Mouse (Mus musculus): ENCODE data around the gene Ltbp1. TPM values are rescaled to one million over a fixed set of nuclear protein-coding genes. Genes with fewer than 3 reads are reported as not detected.

Gene Ltbp1
- total and polyA plus RNA-seq, 3 experiments = 2.3 to 6.4 (median 2.5) TPM

GRCm38 (mm10) chr17:75198767-75199166 is 193.4 kb downstream of the Ltbp1 start:
- dilution Hi-C loops (cut with MboI; ENCODE audit: extremely low pct_ligation_motif_present, extremely low pct_unique_long_range_greater_than_20kb, low sequenced_read_pairs) (no loop called here), in situ Hi-C loops (cut with MboI; ENCODE audit: low pct_ligation_motif_present, low pct_unique_long_range_greater_than_20kb, low sequenced_read_pairs) (no loop called here)
- DNase-seq (ENCODE audit: extremely low read depth) = no peak
- H3K27ac ChIP-seq (ENCODE audit: insufficient read depth, low read depth) = no peak overlapping the region
- no peaks in the 10 kb centered on the region for H3K36me3 ChIP-seq (replicated peaks in 1 of 2; ENCODE audit: control insufficient read depth in 1 of 2, insufficient read depth in 1 of 2, low read length in 1 of 2)
- no peak overlapping the region for H3K4me3 ChIP-seq (replicated peaks in 1 of 3; ENCODE audit: low read depth in 2 of 3, low read length in 2 of 3, poor library complexity in 1 of 3)
- H3K79me2 ChIP-seq (replicated peaks; ENCODE audit: control insufficient read depth, extremely low read depth, insufficient read depth, poor library complexity, severe bottlenecking) = no peaks in the 10 kb centered on the region
- peaks cover 5 to 6% of the 10 kb centered on the region in 2 experiments; a peak in 3 of 4 replicates for H3K4me1 ChIP-seq (ENCODE audit: control insufficient read depth in 1 of 2, insufficient read depth in 2 of 2)
- H3K9me3 ChIP-seq (replicated peaks; ENCODE audit: low read length) = no peaks in the 10 kb centered on the region
- H3K4me2 ChIP-seq (ENCODE audit: insufficient read depth, low read depth, poor library complexity, severe bottlenecking) = no peak overlapping the region
- TF ChIP-seq MAFK (IDR thresholded peaks at IDR 0.05; ENCODE audit: insufficient replicate concordance, low read length) (no peak), GABPA (IDR thresholded peaks at IDR 0.05; ENCODE audit: insufficient replicate concordance, low read depth, low read length) (no peak), CTCF (conservative IDR thresholded peaks at IDR 0.05 in 1 of 2, IDR thresholded peaks at IDR 0.05 in 1 of 2; ENCODE audit: low read depth in 2 of 2, low read length in 2 of 2) (no peak), ETS1 (conservative IDR thresholded peaks at IDR 0.05; ENCODE audit: low read depth, low read length) (no peak), RCOR1 (conservative IDR thresholded peaks at IDR 0.05; ENCODE audit: low read depth, low read length) (no peak), POLR2A (IDR thresholded peaks at IDR 0.05; ENCODE audit: low read depth, low read length) (no peak), MAZ (IDR thresholded peaks at IDR 0.05; ENCODE audit: low read depth, low read length) (no peak), BHLHE40 (IDR thresholded peaks at IDR 0.05; ENCODE audit: low read depth, low read length) (no peak), MEF2A (IDR thresholded peaks at IDR 0.05; ENCODE audit: borderline replicate concordance, low read depth, low read length) (no peak), MYC (IDR thresholded peaks at IDR 0.05; ENCODE audit: low read depth, low read length) (no peak), PAX5 (IDR thresholded peaks at IDR 0.05; ENCODE audit: low read length) (no peak), ZC3H11A (IDR thresholded peaks at IDR 0.05; ENCODE audit: low read depth, low read length) (no peak), IRF4 (IDR thresholded peaks at IDR 0.05; ENCODE audit: low read depth, low read length) (no peak)
- H3K27me3 ChIP-seq (replicated peaks) = no peaks in the 10 kb centered on the region
- H3K9ac ChIP-seq (ENCODE audit: insufficient read depth, low read depth) = no peak overlapping the region

DNA sequence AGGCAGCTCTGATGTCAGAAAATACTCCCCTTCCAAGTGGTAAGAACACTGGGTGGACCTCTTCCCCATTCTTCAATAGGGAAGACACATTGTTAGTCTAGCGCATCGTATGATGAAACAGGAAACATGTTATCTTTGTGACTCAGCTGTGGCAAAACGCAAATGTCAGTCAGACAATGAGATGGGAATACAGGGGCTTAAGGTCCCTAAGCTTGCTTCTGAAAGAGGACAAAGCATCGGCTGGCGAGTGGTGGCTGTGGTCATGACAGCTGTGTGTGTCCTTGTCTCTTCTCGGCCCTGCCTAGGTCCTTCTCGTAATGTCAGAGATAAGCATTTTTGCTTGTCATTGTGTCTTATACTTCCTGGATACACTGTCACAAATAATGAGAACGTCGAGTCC is 194.3 kb downstream of the Ltbp1 start:
- 0 out of 2 replicates have a peak overlapping the region, but pooled peaks have one; percentile 10 for H3K4me2 ChIP-seq (ENCODE audit: insufficient read depth, low read depth, poor library complexity, severe bottlenecking)
- dilution Hi-C loops (cut with MboI; ENCODE audit: extremely low pct_ligation_motif_present, extremely low pct_unique_long_range_greater_than_20kb, low sequenced_read_pairs) = no loop called here
- H3K9me3 ChIP-seq (replicated peaks; ENCODE audit: low read length) = no peaks in the 10 kb centered on the region
- no peak for DNase-seq (ENCODE audit: extremely low read depth)
- H3K79me2 ChIP-seq (replicated peaks; ENCODE audit: control insufficient read depth, extremely low read depth, insufficient read depth, poor library complexity, severe bottlenecking) = no peaks in the 10 kb centered on the region
- H3K4me3 ChIP-seq (replicated peaks in 1 of 3; ENCODE audit: low read depth in 2 of 3, low read length in 2 of 3, poor library complexity in 1 of 3) = no peak overlapping the region
- TF ChIP-seq MAFK (IDR thresholded peaks at IDR 0.05; ENCODE audit: insufficient replicate concordance, low read length) (no peak), BHLHE40 (IDR thresholded peaks at IDR 0.05; ENCODE audit: low read depth, low read length) (no peak), RCOR1 (conservative IDR thresholded peaks at IDR 0.05; ENCODE audit: low read depth, low read length) (no peak), RAD21 (IDR thresholded peaks at IDR 0.05; ENCODE audit: low read depth, low read length) (no peak)
- H3K4me1 ChIP-seq (ENCODE audit: control insufficient read depth in 1 of 2, insufficient read depth in 2 of 2) = peaks cover 5 to 6% of the 10 kb centered on the region in 2 experiments; a peak in 3 of 4 replicates
- H3K27me3 ChIP-seq (replicated peaks) = no peaks in the 10 kb centered on the region
- in situ Hi-C loops (cut with MboI; ENCODE audit: low pct_ligation_motif_present, low pct_unique_long_range_greater_than_20kb, low sequenced_read_pairs) = no loop called here
- H3K36me3 ChIP-seq (replicated peaks in 1 of 2; ENCODE audit: control insufficient read depth in 1 of 2, insufficient read depth in 1 of 2, low read length in 1 of 2) = no peaks in the 10 kb centered on the region
- H3K9ac ChIP-seq (ENCODE audit: insufficient read depth, low read depth) = no peak overlapping the region
- no peak overlapping the region for H3K27ac ChIP-seq (ENCODE audit: insufficient read depth, low read depth)

Measured in CH12.LX (cell line).